Mouse (Mus musculus) neural tube, embryonic 14.5 days (tissue): ENCODE measurements at regions not wholly inside any gene's neighbourhood (a gene's known extent, or its start where the extent isn't known, plus 50 kb on each side); places are given as distances from the start of the nearest gene placed in this dataset.

Experiments used
- ATAC-seq: fragments of 200-750 bp; cut with Nextera tagmentation; 2 replicates; pipeline ENCODE4 v1.8.0; 2017; ENCODE audit warnings: low read depth, mild to moderate bottlenecking, moderate TSS enrichment, moderate library complexity
- H3K27ac ChIP-seq: fragments of 300-500 bp; sonication (generic); 2 replicates; pipeline ENCODE4 v1.5.1; 2014; ENCODE audit warnings: low read depth, mild to moderate bottlenecking, control low read depth, low read length, moderate library complexity, mixed read lengths
- H3K27me3 ChIP-seq: fragments of 300-500 bp; sonication (generic); 2 replicates; pipeline ENCODE4 v1.6.1; 2014; ENCODE audit warnings: low read length; ENCODE audit not compliant: control insufficient read depth, insufficient read depth
- H3K36me3 ChIP-seq: fragments of 300-500 bp; sonication (generic); 2 replicates; pipeline ENCODE4 v1.6.1; 2014; ENCODE audit warnings: low read length, mixed read lengths; ENCODE audit not compliant: control insufficient read depth, insufficient read depth
- H3K4me1 ChIP-seq: fragments of 300-500 bp; sonication (generic); 2 replicates; pipeline ENCODE4 v1.6.1; 2014; ENCODE audit warnings: low read length; ENCODE audit not compliant: control insufficient read depth, insufficient read depth
- H3K4me2 ChIP-seq: fragments of 300-500 bp; sonication (generic); 2 replicates; pipeline ENCODE4 v1.6.1; 2014; ENCODE audit warnings: mild to moderate bottlenecking, low read depth, low read length, control low read depth
- H3K4me3 ChIP-seq: fragments of 300-500 bp; sonication (generic); 2 replicates; pipeline ENCODE4 v1.5.1; 2014; ENCODE audit warnings: low read depth, low read length, control low read depth, mixed read lengths
- H3K9ac ChIP-seq: fragments of 300-500 bp; sonication (generic); replicated peaks from 2 replicates; pipeline ENCODE4 v1.6.1; 2014; ENCODE audit warnings: low read depth, mild to moderate bottlenecking, control low read depth, low read length, mixed read lengths
- H3K9me3 ChIP-seq: fragments of 300-500 bp; sonication (generic); 2 replicates; pipeline ENCODE4 v1.6.1; 2016; ENCODE audit warnings: low read length; ENCODE audit not compliant: control insufficient read depth
- WGBS: fragments of 180-500 bp; shearing (Covaris S2); extraction: QIAGEN DNeasy Blood & Tissue Kit; methylation state at CpG from one replicate; pipeline ENCODE4 v1.1.7; 2014; 5-methylcytosine and 5-hydroxymethylcytosine counted together

DNA sequence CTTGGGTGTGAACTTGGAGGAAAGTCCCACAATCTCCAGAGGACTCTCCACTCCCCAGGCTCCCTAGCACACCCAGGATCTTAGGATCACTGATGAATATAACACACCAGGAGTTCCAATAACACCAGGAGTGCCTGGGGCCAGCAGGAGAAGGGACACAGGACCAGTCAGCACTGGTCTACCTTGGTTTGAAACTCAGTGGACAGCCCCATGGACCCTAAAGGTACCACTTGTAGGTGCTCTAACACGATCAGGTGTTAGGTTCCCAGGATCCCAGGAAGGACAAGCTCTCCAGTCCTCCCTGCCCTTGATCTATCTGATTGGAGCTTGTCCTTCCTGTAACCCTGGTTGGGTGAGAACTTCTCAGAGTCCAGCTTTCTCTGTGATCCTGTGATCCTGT, 554.6 kb downstream of the Sema5a start:
- Histone ChIP-seq H3K4me1 (no peaks in the 10 kb centered on the region), H3K36me3 (no peaks in the 10 kb centered on the region), H3K9ac (no peak overlapping the region), H3K9me3 (no peaks in the 10 kb centered on the region; the same call in 1 of the 2 replicates), H3K27me3 (no peaks in the 10 kb centered on the region), H3K27ac (no peak overlapping the region), H3K4me2 (no peak overlapping the region), H3K4me3 (no peak overlapping the region)
- no peak for ATAC-seq
- WGBS, result 86% methylated on average over 1 of the region's 1 CpGs

GRCm38 (mm10) chr15:32810849-32811632, 566.4 kb downstream of the Sema5a start:
- no peak overlapping the region for H3K4me2 ChIP-seq
- ATAC-seq, result no peak
- no peaks in the 10 kb centered on the region for H3K9me3 ChIP-seq
- no peaks in the 10 kb centered on the region for H3K4me1 ChIP-seq
- 91% methylated on average over 2 of the region's 2 CpGs for WGBS
- no peak overlapping the region for H3K4me3 ChIP-seq
- no peaks in the 10 kb centered on the region for H3K36me3 ChIP-seq
- H3K27me3 ChIP-seq, result no peaks in the 10 kb centered on the region
- no peak overlapping the region for H3K27ac ChIP-seq
- no peak overlapping the region for H3K9ac ChIP-seq

- no peak overlapping the region for H3K27ac ChIP-seq
- no peak overlapping the region for H3K9ac ChIP-seq
- no peak overlapping the region for H3K4me3 ChIP-seq
- H3K9me3 ChIP-seq, result no peaks in the 10 kb centered on the region
- no peak for ATAC-seq
- 83% methylated on average over 1 of the region's 1 CpGs for WGBS
- no peaks in the 10 kb centered on the region for H3K36me3 ChIP-seq
- no peaks in the 10 kb centered on the region for H3K4me1 ChIP-seq
- H3K27me3 ChIP-seq, result no peaks in the 10 kb centered on the region
- H3K4me2 ChIP-seq, result no peak overlapping the region
These were observed 595.4 kb downstream of the Sema5a start for GRCm38 (mm10) chr15:32839966-32840365.
